Mouse (Mus musculus): ENCODE data around the gene St8sia6.

DNA sequence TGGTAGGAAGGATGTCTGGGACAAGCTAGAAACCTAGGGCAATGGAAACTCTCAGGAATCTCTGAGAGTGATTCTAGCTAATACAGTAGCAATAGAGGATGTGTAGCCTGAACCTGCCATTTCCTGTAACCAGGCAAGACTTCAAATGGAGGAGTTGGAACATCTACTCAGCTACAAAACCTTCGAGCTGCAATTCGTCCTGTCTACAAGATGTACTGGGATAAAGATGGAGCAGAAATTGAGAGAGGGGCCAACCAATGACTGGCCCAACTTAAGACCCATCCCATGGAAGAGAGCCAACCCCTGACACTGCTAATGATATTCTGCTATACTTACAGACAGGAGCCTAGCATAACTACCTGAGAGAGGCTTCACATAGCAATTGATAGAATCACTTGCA is 6.8 kb upstream of the St8sia6 start:
- no peak for TF ChIP-seq CTCF (IDR thresholded peaks at IDR 0.05; ENCODE audit: extremely low read depth, insufficient read depth, low read length)
- no peak for TF ChIP-seq POLR2A (IDR thresholded peaks at IDR 0.05; ENCODE audit: extremely low read depth, insufficient read depth, low read length)

All from cortical plate, adult 2 months (tissue).